Mouse (Mus musculus) megakaryocyte, embryonic 14.5 days (primary cell): Measurements from ENCODE around the gene Kel.

Experiments
- FLI1 ChIP-seq: IDR thresholded peaks from 2 replicates; pipeline ENCODE4 v1.6.1; 2012; ENCODE audit warnings: low read length, inconsistent platforms, mixed read lengths
- GATA1 ChIP-seq: IDR thresholded peaks from 3 replicates; pipeline ENCODE4 v1.6.1; 2012; ENCODE audit warnings: mixed read lengths, low read length, inconsistent platforms, borderline replicate concordance

- TF ChIP-seq GATA1, result no peak
- TF ChIP-seq FLI1, result no peak
Observed at GRCm38 (mm10) chr6:41676530-41676929, 27.6 kb downstream of the Kel start.
